Comparison of ENCODE assay signal across 8 mouse cellular contexts in genomic region chr10:70097911-70098569, GRCm38 (mm10). TPM values are rescaled to one million over a fixed set of nuclear protein-coding genes. Genes with fewer than 3 reads are reported as not detected.
DNase-seq lines count a peak whose midpoint lies in the region; ATAC-seq and TF ChIP-seq lines count a peak whose summit lies in the region.

No protein-coding gene starts in this region.

- TF ChIP-seq CTCF in forebrain, postnatal 0 days (IDR thresholded peaks at IDR 0.05; ENCODE audit: low read depth) = no peak

- DNase-seq in CD4-positive helper T cell, adult 2 months (ENCODE audit: low read depth, low spot score) = peak; percentile 32
- DNase-seq in cerebellum, adult 11 months = peak; percentile 45
- DNase-seq in forebrain, postnatal 0 days = peak; percentile 64
- peak; percentile 62 for DNase-seq in heart, postnatal 25 days (ENCODE audit: low spot score)
- DNase-seq in layer of hippocampus, adult 9-11 months = peak; percentile 69
- peak; percentile 54 for DNase-seq in ovary, postnatal 14 days (ENCODE audit: low spot score)
- peak; percentile 45 for DNase-seq in thymus, postnatal 25 days

- H3K4me2 ChIP-seq in forebrain, postnatal 0 days (ENCODE audit: low read depth) = peak overlapping the region; percentile 90
- H3K4me2 ChIP-seq in lung, embryonic 15.5 days = peak overlapping the region; percentile 92

- no peaks in the 10 kb centered on the region for H3K9me3 ChIP-seq in forebrain, postnatal 0 days (ENCODE audit: low read length)
- no peaks in the 10 kb centered on the region for H3K9me3 ChIP-seq in lung, embryonic 15.5 days

- ATAC-seq in forebrain, postnatal 0 days = peak; percentile 44
- ATAC-seq in lung, embryonic 15.5 days (ENCODE audit: borderline replicate concordance, extremely low read depth, low FRiP score, low TSS enrichment) = peak; percentile 65

- no peaks in the 10 kb centered on the region for H3K36me3 ChIP-seq in forebrain, postnatal 0 days (ENCODE audit: insufficient read depth)
- H3K36me3 ChIP-seq in lung, embryonic 15.5 days = peaks cover 6% of the 10 kb centered on the region; the same call in 1 of the 2 replicates

- WGBS in forebrain, postnatal 0 days = under 1% methylated on average over 29 of the region's 29 CpGs
- under 1% methylated on average over 29 of the region's 29 CpGs for WGBS in lung, embryonic 15.5 days

- no peaks in the 10 kb centered on the region for H3K27me3 ChIP-seq in forebrain, postnatal 0 days (ENCODE audit: insufficient read depth, low read length)
- no peaks in the 10 kb centered on the region for H3K27me3 ChIP-seq in lung, embryonic 15.5 days

- H3K27ac ChIP-seq in forebrain, postnatal 0 days (ENCODE audit: low read depth, low read length) = peak overlapping the region; percentile 86
- H3K27ac ChIP-seq in lung, embryonic 15.5 days = peak overlapping the region; percentile 89

- H3K4me3 ChIP-seq in forebrain, postnatal 0 days (ENCODE audit: low read depth, low read length) = peak overlapping the region; percentile 74
- H3K4me3 ChIP-seq in lung, embryonic 15.5 days = peak overlapping the region; percentile 80

- peaks cover 12% of the 10 kb centered on the region; the same call in 1 of the 2 replicates for H3K4me1 ChIP-seq in forebrain, postnatal 0 days (ENCODE audit: insufficient read depth)
- H3K4me1 ChIP-seq in lung, embryonic 15.5 days = peaks cover 34% of the 10 kb centered on the region

- H3K9ac ChIP-seq in forebrain, postnatal 0 days = peak overlapping the region; percentile 74
- H3K9ac ChIP-seq in lung, embryonic 15.5 days = peak overlapping the region; percentile 69

- intact Hi-C loops in heart, postnatal 25 days (cut with DNase I) = loop anchor here (5.0 kb wide), 3 partner anchors 39 to 74 kb away; no protein-coding TSS in a partner anchor

RNA-seq across cellular contexts. Expression of gene Ccdc6, which starts 1.1 kb away (rescaled TPM):
- total RNA-seq in forebrain, postnatal 0 days (2014; rRNA removed) = 24.4 and 34.2 TPM in 2 replicates
- 16.1 and 20.8 TPM in 2 replicates for polyA plus RNA-seq in forebrain, postnatal 0 days (2015; fragmentation: Nextera tagmentation; extraction: Ambion mirVana)
- total RNA-seq in heart, postnatal 25 days (2021) = 10 to 100 TPM; 26.6 to 26.8 TPM
- 14.3 and 15.0 TPM in 2 replicates for polyA plus RNA-seq in lung, embryonic 15.5 days (2015; fragmentation: Nextera tagmentation; extraction: Ambion mirVana)

Comparison
In these comparisons a context has a peak if more than half of its experiments do, and no peak if none do; other contexts are left out.
1. Peak in every context shown above with its lines: DNase-seq, ATAC-seq, H3K4me3 ChIP-seq and H3K27ac ChIP-seq.